Mouse (Mus musculus) erythroblast, embryonic 14.5 days (primary cell): Measurements from ENCODE around the gene Tsc22d1.

Source experiments
- GATA1 ChIP-seq: IDR thresholded peaks from 2 replicates; pipeline ENCODE4 v1.6.1; 2012; ENCODE audit warnings: low read length, inconsistent platforms, mixed read lengths
- TAL1 ChIP-seq: IDR thresholded peaks from 3 replicates; pipeline ENCODE4 v1.6.1; 2012; ENCODE audit warnings: low read length, inconsistent platforms, mixed read lengths

GRCm38 (mm10) chr14:76507357-76507756 lies 92.6 kb downstream of the Tsc22d1 start:
- no peak for TF ChIP-seq GATA1
- TF ChIP-seq TAL1: no peak
